Mouse (Mus musculus) liver, embryonic 14 days (tissue): Measurements from ENCODE around the gene 9930111J21Rik1. TPM values are rescaled to one million over a fixed set of nuclear protein-coding genes. Genes with fewer than 3 reads are reported as not detected.

Experiments
- polyA plus RNA-seq: library from polyadenylated mRNA; depleted of rRNA; stranded (reverse); fragments of >200 nt; gene quantifications from 2 replicates; pipeline ENCODE4 v1.2.3, GENCODE M21; 2012; rRNA removed

Gene 9930111J21Rik1
- 0.29 and 0.32 TPM in 2 replicates for polyA plus RNA-seq

GRCm38 (mm10) chr11:48979251-48979650, at the start of gene 9930111J21Rik1:
9930111J21Rik1 (minus strand) TSS chr11:48979398.

GRCm38 (mm10) chr11:48994018-48994417, 14.8 kb upstream of the 9930111J21Rik1 start, which contains the start of gene Tgtp1:
Tgtp1 (minus strand) TSS chr11:48994172.

GRCm38 (mm10) chr11:48991740-48992520, 12.7 kb upstream of the 9930111J21Rik1 start, which contains the start of gene Gm12185:
Gm12185 (minus strand) TSS chr11:48992226.

GRCm38 (mm10) chr11:48978240-48978939, 808 bp downstream of the 9930111J21Rik1 start, which contains the start of gene Olfr56:
Olfr56 (plus strand) TSS chr11:48978889.

GRCm38 (mm10) chr11:48946090-48946489, 33.1 kb downstream of the 9930111J21Rik1 start, which contains the start of gene Psme2b:
Psme2b (minus strand) TSS chr11:48946190.

GRCm38 (mm10) chr11:48902021-48902420, 77.2 kb downstream of the 9930111J21Rik1 start, which contains the start of gene Gm5431:
Gm5431 (minus strand) TSS chr11:48902214.

Other genes with a start within 250 kb of the 9930111J21Rik1 start
- 1,034 and 1,157 TPM in 2 replicates for gene Rack1, start 179.1 kb downstream of the 9930111J21Rik1 start, polyA plus RNA-seq
- 9.3 and 10.6 TPM in 2 replicates for gene Trim41, start 162.0 kb downstream of the 9930111J21Rik1 start, polyA plus RNA-seq
- gene Trim7, start 153.3 kb downstream of the 9930111J21Rik1 start, polyA plus RNA-seq, result 0.12 and 0.15 TPM in 2 replicates
- 11.3 and 14.5 TPM in 2 replicates for gene Gm12184, start 152.7 kb downstream of the 9930111J21Rik1 start, polyA plus RNA-seq
- gene Irgm1, start 107.7 kb downstream of the 9930111J21Rik1 start, polyA plus RNA-seq, result 13.2 and 17.2 TPM in 2 replicates
- 0.19 and 0.29 TPM in 2 replicates for gene Gm5431, start 77.2 kb downstream of the 9930111J21Rik1 start, polyA plus RNA-seq
- 0.66 and 1.5 TPM in 2 replicates for gene Psme2b, start 33.2 kb downstream of the 9930111J21Rik1 start, polyA plus RNA-seq
- 0.15 and 0.20 TPM in 2 replicates for gene Olfr56, start 509 bp downstream of the 9930111J21Rik1 start, polyA plus RNA-seq
- gene Gm12185, start 12.8 kb upstream of the 9930111J21Rik1 start, polyA plus RNA-seq, result 0.01 TPM in 2 replicates
- gene Tgtp1, start 14.8 kb upstream of the 9930111J21Rik1 start, polyA plus RNA-seq, result 0.50 and 0.55 TPM in 2 replicates
- gene 9930111J21Rik2, start 71.8 kb upstream of the 9930111J21Rik1 start, polyA plus RNA-seq, result 0.64 and 0.95 TPM in 2 replicates
- 0.33 and 0.53 TPM in 2 replicates for gene Tgtp2, start 84.8 kb upstream of the 9930111J21Rik1 start, polyA plus RNA-seq
- 3.7 and 4.6 TPM in 2 replicates for gene Ifi47, start 97.2 kb upstream of the 9930111J21Rik1 start, polyA plus RNA-seq
- 0.02 TPM in 1 of 2 replicates, not detected in the other for gene Olfr1396, start 135.5 kb upstream of the 9930111J21Rik1 start, polyA plus RNA-seq
- not detected in 2 replicates for gene Olfr1395, start 162.9 kb upstream of the 9930111J21Rik1 start, polyA plus RNA-seq
- not detected in 2 replicates for gene Olfr1394, start 175.0 kb upstream of the 9930111J21Rik1 start, polyA plus RNA-seq
- 0.63 and 0.68 TPM in 2 replicates for gene Btnl9, start 207.8 kb upstream of the 9930111J21Rik1 start, polyA plus RNA-seq
- 5.8 and 6.9 TPM in 2 replicates for gene Zfp62, start 223.9 kb upstream of the 9930111J21Rik1 start, polyA plus RNA-seq